Mouse (Mus musculus): ENCODE measurements at regions not wholly inside any gene's neighbourhood (a gene's known extent, or its start where the extent isn't known, plus 50 kb on each side); places are given as distances from the start of the nearest gene placed in this dataset.
"Not testable (repeated sequence)": the region's sequence is repeated elsewhere in the genome, so short reads cannot be mapped to it uniquely, and the experiment has no call there.

DNA sequence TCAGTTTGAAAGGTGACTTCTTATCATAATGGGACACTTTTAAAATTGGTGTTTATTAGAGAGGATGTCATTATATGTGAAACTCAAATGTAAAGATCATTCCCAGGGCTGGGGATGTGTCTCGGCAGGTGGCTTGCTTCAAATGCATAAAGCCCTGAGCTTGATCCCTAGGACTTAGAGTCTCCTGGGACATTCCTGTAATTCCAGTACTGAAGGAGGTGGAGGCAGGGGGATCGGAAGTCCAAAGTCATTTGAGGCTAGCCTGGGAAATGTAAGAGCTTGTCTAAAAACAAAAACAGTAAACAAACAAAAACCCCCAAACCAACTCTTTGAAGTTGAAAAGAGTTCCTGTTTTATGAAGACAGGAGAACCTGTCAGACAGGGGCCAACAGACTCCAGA is 94.6 kb upstream of the Map3k1 start:
- ATAC-seq (replicated peaks; ENCODE audit: insufficient number of reproducible peaks, low FRiP score, low TSS enrichment, poor library complexity, severe bottlenecking): no peak

DNA sequence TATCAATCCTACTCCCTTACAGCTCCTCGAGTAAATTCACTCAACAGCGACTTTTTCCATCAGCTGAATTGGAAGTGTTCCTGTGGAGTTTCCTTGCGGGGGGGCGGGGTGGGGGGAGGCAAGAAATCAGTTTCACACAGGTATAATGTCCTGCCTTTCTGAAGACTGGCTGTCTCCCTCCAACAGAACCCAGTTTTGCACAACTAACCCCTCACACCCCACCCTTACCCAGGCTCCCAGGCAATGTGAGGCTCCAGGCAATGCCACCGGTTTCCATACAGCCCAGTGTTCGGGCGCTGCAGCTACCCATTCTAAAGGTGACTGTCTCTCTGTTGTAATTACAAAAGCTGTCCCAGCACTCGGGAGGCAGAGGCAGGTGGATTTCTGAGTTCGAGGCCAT is 95.1 kb upstream of the Map3k1 start:
- ATAC-seq (replicated peaks; ENCODE audit: insufficient number of reproducible peaks, low FRiP score, low TSS enrichment, poor library complexity, severe bottlenecking): no peak

DNA sequence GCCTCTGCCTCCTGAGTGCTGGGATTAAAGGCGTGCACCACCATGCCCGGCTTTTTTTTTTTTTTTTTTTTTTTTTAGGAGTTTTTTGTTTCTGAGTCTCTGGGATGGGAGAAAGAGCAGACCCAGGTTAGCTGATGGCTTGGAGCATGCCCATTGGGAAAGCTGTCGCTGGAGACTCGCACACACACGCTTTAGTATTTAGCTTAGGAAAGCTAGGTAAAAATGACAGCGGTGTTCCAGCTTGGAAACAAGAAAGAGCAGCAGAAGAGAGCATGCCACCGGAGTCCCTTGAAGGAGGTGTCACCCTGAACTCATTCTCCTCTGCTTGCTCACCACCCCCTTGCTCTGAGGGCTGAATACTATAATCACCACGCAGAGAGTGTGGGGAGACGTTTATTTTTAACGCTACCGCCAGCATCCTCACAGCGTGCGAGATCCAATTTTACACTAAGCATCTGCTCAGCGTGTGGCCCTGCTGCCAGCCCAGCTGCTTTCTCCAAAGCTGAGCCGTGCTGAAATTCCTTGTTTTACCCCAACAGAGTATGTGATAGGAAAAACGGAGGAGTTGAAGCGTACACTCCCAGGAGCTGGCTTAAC is 95.9 kb upstream of the Map3k1 start:
- no peak for ATAC-seq (replicated peaks; ENCODE audit: insufficient number of reproducible peaks, low FRiP score, low TSS enrichment, poor library complexity, severe bottlenecking)

DNA sequence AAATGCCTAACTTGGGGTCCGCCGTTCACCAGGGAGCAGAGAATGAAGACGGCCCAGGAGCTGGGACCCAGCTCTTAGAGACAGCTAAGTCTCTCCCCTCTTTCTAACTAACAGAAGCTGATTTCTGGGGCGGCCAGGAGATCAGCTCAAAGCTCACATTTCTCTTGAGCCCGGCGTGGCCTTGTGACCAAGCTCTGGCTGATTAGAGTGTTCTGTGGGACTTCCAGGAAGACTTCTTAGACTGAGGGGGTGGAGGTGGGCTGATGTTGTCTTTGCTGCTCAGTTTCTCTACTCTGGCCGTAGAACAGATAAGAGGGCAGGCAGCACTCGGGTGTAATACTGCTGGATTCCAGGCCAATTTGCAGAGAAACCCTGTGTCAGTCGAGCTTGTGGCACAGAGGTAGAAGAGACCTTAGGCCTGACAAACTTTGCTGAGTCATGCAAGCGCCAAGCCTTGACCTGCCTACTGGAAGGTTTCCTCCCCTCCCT is 96.5 kb upstream of the Map3k1 start:
- no peak for ATAC-seq (replicated peaks; ENCODE audit: insufficient number of reproducible peaks, low FRiP score, low TSS enrichment, poor library complexity, severe bottlenecking)

DNA sequence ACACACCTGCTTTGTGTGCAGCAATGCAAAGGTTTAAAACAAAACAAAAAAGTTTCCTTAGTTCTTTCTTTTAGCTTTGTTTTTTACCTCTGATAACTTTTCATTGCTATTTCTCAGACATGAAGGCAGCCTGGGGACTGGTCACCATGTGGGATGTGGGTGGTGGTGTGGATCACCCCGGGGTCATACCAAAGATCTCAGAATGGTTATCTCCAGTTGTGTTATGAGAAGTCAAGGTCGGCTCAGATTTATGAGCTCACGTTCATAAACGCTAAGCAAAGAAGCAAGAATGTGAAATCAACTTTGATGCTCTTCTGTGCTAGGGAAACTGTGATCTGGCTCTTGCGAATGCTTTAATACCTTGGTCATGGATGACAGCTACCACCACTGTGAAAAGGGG is 102.3 kb upstream of the Map3k1 start:
- no peak for ATAC-seq (replicated peaks; ENCODE audit: insufficient number of reproducible peaks, low FRiP score, low TSS enrichment, poor library complexity, severe bottlenecking)

DNA sequence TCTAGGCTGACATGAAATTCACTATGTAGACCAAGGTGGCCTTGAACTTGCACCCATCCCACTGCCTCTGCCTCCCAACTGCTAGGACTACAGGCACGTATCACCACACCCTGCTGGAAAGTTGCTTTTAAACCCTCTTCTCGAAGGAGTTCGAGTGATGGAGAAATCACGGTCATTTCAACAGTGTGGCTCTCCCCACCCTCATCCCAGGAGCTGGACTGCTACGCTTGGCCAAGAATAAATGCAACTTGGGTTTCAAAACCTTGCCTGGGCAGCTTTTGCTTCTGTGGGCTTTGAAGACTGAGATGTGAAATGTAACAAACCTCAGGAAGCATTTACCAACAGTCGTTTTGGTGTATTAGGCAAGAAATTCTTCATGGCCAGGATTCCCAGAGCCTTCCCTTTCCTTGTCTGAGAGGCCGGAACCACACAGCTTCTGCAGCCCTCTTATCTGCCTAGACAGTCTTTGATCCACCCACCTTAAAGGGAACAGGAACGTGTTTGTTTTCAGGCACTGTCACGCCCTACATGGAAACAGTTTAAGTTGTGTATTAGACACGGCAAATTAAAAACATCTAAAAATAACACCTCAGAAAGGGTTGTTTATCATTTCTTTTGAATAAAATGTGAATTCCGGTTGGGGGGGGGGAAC is 103.0 kb upstream of the Map3k1 start:
- ATAC-seq (replicated peaks; ENCODE audit: insufficient number of reproducible peaks, low FRiP score, low TSS enrichment, poor library complexity, severe bottlenecking): no peak

DNA sequence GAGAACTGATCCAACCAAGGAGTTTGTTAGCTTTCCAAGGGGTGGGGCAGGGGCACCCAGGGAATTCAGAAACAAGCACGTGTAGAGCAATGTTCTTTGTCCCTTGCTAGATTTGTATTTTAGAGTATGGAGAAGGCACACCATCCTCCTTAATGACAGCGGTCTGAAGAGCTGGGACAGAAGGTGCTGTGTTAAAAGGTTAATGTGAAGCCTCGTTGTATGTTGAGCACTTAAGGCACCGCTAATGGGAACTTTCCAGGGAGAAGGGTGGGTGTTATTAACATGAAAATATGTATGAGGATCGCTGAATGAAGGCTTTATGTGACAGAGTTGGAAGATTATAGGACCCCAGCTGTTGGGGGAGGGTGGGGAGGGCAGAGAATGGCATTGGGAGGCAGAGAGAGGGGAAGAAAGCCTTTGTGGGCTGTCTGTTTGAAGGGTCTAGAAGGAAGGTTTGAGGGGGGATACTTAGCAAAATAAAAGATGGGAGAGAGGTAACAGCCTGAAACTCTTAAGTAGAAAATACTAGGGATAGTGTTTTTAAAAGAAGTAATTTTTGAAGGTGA is 105.6 kb upstream of the Map3k1 start:
- no peak for ATAC-seq (replicated peaks; ENCODE audit: insufficient number of reproducible peaks, low FRiP score, low TSS enrichment, poor library complexity, severe bottlenecking)

DNA sequence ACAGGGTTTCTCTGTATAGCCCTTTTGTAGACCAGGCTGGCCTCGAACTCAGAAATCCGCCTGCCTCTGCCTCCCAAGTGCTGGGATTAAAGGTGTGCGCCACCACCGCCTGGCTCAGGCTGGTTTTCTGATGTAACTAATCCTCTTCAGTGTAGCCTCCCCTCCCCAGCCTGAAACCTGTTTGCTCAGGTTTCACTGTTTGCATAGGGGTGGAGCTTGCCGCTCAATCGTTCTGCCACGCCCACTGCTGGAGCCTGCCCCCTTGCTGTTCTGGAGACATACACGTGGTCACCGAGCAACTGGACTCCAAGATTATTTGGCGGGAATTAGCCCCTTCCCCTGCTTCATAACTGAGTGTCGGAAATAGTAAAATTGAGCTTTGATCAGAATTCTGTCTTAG is 110.6 kb upstream of the Map3k1 start:
- ATAC-seq (replicated peaks; ENCODE audit: insufficient number of reproducible peaks, low FRiP score, low TSS enrichment, poor library complexity, severe bottlenecking): not testable (repeated sequence)

DNA sequence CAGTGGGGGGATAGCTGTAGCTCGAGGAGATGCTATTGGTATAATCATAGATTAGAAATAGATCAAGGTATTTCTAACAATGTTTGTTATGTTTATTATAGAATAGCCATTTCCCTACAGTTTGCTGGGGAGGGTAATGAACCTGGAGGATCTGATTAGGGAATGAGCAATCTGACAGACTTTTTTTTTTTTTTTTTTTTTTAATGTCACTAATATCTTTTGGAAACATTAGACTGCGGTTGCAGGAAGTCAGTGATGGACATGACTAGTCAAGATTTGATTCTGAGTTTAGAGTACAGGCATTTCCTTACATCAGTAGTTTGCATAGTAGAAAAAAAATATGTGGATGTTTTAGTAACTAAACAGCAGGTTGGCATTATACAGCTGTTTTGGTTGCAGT is 111.7 kb upstream of the Map3k1 start:
- ATAC-seq (replicated peaks; ENCODE audit: insufficient number of reproducible peaks, low FRiP score, low TSS enrichment, poor library complexity, severe bottlenecking): no peak

DNA sequence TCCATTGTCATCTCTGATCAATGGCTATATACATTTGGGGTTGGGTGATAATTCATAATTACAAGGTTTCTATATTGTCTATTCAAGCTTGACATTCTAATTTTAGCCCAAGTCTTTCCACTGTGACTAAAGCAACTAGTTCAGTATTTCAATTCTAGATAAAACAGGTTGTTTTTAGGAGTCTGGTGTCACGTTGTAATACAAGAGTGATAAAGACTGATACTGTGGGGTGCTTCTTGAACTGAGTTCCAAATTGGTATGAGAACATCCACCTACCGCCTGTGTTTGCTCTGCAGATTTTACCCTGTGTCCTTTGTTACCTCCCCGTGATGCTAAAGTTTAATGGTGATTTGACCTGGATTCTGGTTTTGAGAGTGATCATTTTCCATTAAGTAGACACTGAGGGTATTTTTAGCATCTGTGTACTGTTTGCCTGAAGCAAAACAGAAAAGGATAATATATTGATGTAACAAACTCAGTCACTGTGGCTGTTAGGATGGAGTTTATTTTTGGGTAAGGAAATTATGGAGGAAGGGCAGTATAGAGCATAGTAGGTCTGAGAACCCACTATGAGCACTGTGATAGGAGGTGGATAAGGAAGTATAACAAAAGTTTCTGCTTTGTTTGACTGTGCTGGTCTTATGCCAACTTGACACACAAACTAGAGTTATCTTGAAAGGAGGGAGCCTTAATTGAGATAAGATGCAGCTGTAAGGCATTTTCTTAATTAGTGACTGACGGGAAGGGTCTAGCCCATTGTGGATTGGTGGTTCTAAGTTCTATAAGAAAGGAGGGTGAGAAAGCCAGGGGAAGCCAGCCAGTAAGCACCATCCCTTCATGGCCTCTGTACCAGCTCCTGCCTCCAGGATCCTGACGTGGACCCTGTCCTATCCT is 112.6 kb upstream of the Map3k1 start:
- ATAC-seq (replicated peaks; ENCODE audit: insufficient number of reproducible peaks, low FRiP score, low TSS enrichment, poor library complexity, severe bottlenecking): no peak

DNA sequence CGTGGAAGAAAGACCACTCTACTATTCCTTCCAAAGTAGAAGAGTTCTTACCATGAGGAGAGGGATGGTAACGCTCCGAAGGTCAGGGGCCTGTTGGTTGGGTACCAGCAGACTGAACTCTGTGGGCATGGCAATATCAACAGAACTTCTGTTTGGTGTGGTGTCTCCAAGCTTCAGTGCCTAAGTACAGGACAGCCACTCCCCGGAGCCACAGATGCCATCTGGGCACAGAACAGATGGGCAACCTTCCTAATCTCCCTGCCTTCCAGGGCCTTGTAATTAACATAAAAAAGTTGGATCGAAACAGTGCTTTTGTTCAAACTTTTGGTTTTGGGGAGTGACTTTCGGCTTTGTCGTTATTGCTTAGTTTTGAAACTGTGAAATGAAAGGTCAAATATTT is 116.6 kb upstream of the Map3k1 start:
- ATAC-seq (replicated peaks; ENCODE audit: insufficient number of reproducible peaks, low FRiP score, low TSS enrichment, poor library complexity, severe bottlenecking): no peak

DNA sequence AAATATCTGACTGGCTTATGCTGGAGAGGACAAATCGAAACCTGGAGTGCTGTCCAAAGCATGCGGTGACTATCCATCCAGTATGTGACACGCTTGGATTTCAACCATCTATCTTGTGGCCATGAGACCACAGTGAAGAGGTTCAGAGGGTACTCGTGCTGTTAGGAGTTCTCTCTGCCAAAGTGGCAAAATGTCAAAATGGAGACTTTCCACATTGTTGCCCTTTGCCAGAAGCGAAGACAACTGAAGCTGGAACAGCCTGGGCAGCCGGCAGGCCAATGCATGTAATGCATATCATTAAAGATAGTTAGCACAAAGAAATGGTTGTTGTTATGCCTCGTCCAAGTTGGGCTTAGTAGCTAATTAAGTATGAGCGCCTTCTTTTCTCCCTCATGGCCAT is 118.0 kb upstream of the Map3k1 start:
- no peak for ATAC-seq (replicated peaks; ENCODE audit: insufficient number of reproducible peaks, low FRiP score, low TSS enrichment, poor library complexity, severe bottlenecking)

DNA sequence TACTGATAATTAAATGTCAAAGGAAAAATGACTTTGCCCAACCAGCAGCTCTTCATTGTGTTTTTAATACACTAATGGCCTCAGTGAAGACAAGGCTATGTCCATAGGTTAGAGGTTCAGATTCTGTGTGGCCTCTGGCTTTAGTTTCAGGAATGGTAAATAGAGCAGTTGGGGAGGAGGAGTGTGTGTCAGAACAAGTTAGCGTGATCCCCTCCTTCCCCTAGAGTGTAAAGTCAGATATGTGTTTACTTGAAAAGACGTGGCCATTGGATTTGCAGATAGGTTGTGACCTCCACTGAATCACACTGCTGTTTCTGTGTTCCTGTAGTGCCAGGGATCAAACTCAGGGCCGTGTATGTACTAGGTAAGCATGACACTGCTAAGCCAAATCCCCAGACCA is 118.7 kb upstream of the Map3k1 start:
- ATAC-seq (replicated peaks; ENCODE audit: insufficient number of reproducible peaks, low FRiP score, low TSS enrichment, poor library complexity, severe bottlenecking): no peak

DNA sequence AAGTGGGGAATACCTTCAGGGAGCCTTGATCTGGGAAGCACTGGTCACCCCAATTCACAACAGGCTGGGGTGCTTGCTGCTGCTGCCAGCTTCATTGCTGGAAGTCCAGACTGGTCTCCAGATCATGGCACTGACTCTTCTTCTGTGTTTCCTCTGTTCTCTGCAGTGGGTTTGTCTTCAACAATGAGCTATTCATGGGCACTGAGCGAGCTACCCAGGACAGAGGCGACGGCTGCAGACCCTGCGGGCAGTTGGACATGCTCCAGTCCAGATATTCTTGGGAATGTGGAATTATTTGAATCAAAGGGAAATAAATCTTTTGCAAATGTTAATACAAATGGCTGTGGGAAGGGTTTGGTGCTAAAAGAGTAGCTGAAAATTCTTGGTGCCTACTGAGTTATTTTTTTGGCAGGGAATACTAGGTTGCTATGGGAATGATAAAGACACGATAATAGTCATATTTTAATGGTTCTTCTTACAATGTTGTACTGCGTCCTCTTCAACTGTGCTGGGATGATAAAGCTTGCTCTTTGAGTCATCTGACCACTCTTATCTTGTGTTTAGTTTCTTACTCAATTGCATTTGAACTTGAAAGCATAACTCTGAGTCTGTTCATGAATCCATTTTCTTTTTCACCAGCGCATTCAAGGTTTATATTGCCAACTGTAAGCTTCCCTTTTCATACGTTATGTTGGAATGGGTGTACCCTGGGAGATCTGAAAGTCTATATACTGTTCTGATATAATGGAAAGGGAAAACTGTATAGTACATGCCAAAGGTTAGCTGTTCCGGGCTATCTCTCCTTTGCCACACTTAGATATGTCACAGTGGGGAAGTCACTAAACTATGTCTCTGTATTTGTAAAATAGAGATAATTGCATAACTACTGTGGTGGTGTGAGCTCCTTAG is 120.1 kb upstream of the Map3k1 start:
- peak; percentile 41; the same call in 1 of the 2 replicates for ATAC-seq (replicated peaks; ENCODE audit: insufficient number of reproducible peaks, low FRiP score, low TSS enrichment, poor library complexity, severe bottlenecking)

DNA sequence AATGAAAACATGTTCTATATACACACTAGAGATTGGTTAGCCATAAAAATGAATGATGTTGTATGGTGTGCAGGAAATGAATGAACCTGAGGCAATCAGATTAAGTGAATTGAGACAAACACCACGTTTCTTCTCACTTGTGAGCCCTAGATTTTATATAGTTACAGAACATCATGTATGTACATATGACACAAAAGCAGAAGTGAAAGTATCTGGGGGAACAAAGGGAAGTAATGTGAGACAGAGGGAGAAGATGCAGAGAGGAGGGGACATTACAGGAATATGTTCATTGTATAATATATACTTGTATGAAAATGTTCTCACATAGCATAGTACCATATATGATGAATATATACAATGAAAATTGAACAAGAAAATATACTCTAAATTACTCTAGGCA is 121.1 kb upstream of the Map3k1 start:
- peak; percentile 82 for ATAC-seq (replicated peaks; ENCODE audit: insufficient number of reproducible peaks, low FRiP score, low TSS enrichment, poor library complexity, severe bottlenecking)

DNA sequence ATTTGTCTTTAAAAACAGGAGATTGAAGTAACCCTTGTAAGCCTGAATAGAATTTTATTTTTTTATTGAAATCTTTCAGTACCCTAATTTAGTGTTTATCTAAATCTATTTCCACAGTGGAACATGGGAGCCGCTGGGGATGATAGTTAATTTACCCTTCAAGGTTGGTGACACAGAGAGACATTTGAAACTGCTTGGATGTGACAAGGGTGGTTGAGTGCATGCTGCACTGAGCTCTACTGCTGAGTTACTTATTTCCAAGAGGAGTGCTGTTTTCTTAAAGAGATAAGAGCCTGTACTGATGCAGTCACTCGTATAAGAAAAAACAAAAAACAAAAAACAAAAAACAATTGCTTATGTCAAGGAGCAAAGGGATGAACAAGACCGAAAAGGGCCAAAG is 123.7 kb upstream of the Map3k1 start:
- ATAC-seq (replicated peaks; ENCODE audit: insufficient number of reproducible peaks, low FRiP score, low TSS enrichment, poor library complexity, severe bottlenecking): no peak

DNA sequence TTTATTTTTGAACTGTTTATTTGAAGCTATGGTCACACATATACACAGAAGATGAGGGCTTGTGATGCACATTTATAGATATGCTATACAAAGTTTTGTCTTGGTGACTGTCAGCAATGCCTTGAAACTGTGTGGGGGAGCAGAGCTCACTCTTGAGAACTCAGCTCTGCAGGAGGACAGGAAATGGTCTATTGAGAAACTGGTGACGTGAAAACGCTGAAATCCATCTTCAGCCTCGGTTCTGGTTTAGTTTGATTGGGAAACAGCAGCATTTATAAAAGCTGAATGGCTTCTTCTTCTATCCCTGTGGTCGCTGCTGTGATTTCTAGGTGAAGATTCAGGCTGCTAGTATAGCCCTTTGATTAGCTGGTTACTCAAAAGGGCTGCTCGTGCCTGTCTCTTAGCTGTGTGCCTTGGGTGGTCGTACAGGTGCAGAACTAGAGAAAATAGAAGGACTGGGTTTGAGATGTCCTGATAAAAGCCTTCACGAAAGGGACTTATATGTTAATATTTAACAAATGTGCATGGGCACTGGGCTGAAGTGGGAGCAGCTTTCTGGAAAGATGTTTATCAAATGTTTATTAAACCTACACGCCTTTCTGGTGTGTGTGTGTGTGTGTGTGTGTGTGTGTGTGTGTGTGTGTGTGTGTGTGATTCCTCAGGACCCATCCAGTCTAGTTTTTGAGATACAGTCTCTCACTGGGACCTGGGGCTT is 124.9 kb upstream of the Map3k1 start:
- peak; percentile 30 for ATAC-seq (replicated peaks; ENCODE audit: insufficient number of reproducible peaks, low FRiP score, low TSS enrichment, poor library complexity, severe bottlenecking)

DNA sequence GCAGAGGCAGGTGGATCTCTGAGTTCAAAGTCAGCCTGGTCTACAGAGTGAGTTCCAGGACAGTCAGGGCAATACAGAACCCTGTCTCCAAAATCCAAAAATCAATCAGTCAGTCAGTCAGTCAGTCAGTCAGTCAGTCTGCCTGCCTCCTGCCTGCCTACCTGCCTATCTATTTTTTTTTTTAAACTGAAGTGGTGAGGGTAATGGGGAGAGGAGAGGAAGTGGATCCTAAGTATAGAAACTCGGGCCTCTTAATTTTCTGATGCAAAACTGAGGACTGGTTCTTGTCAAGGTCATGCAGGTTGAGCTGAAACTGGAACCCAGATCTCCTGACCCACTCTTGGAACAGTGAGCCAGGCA is 126.9 kb upstream of the Map3k1 start:
- no peak for ATAC-seq (replicated peaks; ENCODE audit: insufficient number of reproducible peaks, low FRiP score, low TSS enrichment, poor library complexity, severe bottlenecking)

Measured in monocyte, adult 5-6 weeks (primary cell).